Mouse (Mus musculus): ENCODE measurements around the gene Npas2. TPM values are rescaled to one million over a fixed set of nuclear protein-coding genes. Genes with fewer than 3 reads are reported as not detected.
A peak's percentile ranks its signal among the peaks of the same experiment; 100 is the strongest.

The Npas2 gene
- polyA plus RNA-seq (2012; rRNA removed): 4.0 and 9.6 TPM in 2 replicates

DNA sequence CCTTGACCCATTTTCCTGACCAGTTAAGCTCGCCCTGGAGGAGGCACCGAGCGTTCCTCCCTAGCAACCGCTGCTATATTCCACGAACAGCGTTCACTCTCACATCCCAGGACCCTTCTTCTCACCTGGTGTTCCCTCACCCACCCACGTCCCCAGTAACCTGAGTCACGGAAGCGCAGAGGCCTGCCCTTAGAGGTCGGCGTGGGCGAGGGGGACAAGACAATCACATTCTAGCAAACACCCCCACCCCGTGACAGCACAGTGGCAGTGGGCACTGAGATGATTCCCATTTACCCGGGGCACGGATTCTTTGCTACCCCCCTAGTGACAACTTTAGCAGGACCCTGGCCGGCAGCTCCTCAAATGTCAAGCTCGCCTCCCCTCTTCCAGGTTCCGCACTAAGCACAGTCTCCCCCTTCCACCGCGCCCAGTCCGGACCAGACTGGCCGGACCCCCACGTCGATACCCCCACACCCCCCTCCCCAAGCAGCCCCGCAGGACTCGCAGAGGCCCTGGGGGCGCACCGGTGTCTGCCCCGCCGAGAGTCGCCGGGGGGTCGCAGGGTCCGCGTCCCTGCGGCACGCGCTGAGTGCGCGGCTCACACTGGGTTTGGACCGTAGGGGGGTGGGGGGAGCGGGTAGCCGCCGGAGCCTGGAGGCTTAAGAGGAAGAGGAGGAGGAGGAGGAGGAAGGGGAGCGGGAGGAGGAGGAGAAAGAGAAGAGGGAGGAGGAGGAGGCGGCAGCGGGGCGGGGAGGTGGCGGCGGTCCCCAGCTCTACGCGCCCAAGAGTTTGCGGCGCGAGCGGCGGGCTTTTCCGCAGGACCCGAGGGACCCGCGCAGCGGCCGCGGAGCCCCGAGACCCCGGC lies at the start of gene Npas2:
Npas2 (plus strand) TSS at position 735 of the 865 bp plus-strand sequence.
- TF ChIP-seq CTCF (IDR thresholded peaks at IDR 0.05; ENCODE audit: insufficient read depth, low read length): no peak
- TF ChIP-seq POLR2A (IDR thresholded peaks at IDR 0.05; ENCODE audit: borderline replicate concordance, extremely low read depth, low read depth, low read length): no peak
- Histone ChIP-seq H3K4me3 (replicated peaks; ENCODE audit: extremely low read depth, low read depth, low read length) (peak within 1 kb of the TSS; percentile 62), H3K4me1 (ENCODE audit: control insufficient read depth, insufficient read depth, low read length) (0 out of 2 replicates have a peak, but pooled peaks cover 3% of the 10 kb centered on the region)
- DNase-seq: no peak
- WGBS: under 1% methylated on average over 65 of the region's 66 CpGs

DNA sequence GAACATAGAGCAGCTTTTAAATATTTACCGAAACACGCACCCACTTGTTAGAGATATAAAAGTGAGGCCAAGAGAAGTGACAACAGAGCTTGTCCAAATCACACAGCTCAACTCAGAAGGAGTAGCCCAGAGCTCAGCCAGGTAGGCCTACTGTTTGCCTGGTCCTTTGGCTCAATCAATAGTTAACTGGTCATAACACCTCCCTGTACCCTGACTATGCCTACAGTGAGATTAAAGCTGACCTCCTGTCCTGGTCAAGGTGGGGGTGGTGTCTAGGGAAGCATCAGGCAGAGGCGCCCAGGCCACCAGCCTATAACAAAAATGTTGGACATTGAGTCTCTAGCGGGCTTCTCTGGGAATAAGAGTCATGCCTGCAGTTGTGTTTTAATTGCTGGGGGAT lies 36.8 kb upstream of the Npas2 start:
- no peak for TF ChIP-seq CTCF (IDR thresholded peaks at IDR 0.05; ENCODE audit: insufficient read depth, low read length)
- TF ChIP-seq POLR2A (IDR thresholded peaks at IDR 0.05; ENCODE audit: borderline replicate concordance, extremely low read depth, low read depth, low read length): no peak
- Histone ChIP-seq H3K4me1 (ENCODE audit: control insufficient read depth, insufficient read depth, low read length) (no peaks in the 10 kb centered on the region), H3K4me3 (replicated peaks; ENCODE audit: extremely low read depth, low read depth, low read length) (no peak overlapping the region)
- no peak for DNase-seq
- 89% methylated on average over 4 of the region's 4 CpGs for WGBS

DNA sequence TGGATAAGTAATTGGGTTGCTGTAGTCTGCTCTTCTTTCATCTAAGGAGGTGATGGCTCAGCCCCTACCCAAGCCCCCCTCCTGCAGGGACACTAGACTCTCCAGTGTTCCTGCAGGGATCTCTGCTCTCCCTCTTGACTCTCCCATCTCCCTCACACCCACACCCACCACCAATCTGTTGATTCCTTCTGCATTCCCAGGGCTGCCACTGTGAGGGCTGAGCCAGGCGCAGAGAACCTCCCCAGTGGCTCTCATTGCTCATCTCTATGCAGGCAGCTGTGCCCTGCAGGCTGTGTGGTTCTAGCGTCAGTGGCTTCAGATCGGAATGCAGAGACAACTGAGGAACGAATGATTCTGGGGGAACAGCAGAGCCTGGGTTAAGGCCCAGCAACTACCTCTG lies 33.4 kb upstream of the Npas2 start:
- no peak for TF ChIP-seq POLR2A (IDR thresholded peaks at IDR 0.05; ENCODE audit: borderline replicate concordance, extremely low read depth, low read depth, low read length)
- TF ChIP-seq CTCF (IDR thresholded peaks at IDR 0.05; ENCODE audit: insufficient read depth, low read length): no peak
- whole genome bisulfite sequencing: 59% methylated on average over 4 of the region's 4 CpGs
- no peak for DNase-seq
- Histone ChIP-seq H3K4me3 (replicated peaks; ENCODE audit: extremely low read depth, low read depth, low read length) (no peak overlapping the region), H3K4me1 (ENCODE audit: control insufficient read depth, insufficient read depth, low read length) (no peaks in the 10 kb centered on the region)

DNA sequence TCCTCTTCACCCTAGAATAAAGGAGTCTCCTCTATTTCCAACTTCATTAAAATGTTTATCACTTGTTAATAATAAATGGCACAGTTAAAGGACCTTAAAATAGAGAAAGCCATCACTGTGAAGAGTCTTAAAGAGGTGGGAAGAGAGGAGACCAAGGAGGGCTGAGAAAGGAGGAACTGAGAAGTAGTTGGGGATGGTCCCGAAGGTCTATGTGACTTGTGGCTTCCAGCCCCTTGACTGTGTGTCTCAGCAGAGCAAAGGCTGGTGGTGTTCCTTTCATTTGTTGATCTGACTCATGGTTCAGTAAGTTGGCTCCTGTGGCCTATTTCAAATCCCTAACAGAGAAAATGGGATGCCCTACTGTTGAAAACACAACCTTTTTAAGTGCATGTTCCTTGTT lies 30.5 kb upstream of the Npas2 start:
- no peaks in the 10 kb centered on the region for H3K4me1 ChIP-seq (ENCODE audit: control insufficient read depth, insufficient read depth, low read length)
- 62% methylated on average over 1 of the region's 1 CpGs for WGBS
- DNase-seq: no peak
- H3K4me3 ChIP-seq (replicated peaks; ENCODE audit: extremely low read depth, low read depth, low read length): no peak overlapping the region
- TF ChIP-seq POLR2A (IDR thresholded peaks at IDR 0.05; ENCODE audit: borderline replicate concordance, extremely low read depth, low read depth, low read length): no peak
- TF ChIP-seq CTCF (IDR thresholded peaks at IDR 0.05; ENCODE audit: insufficient read depth, low read length): no peak

DNA sequence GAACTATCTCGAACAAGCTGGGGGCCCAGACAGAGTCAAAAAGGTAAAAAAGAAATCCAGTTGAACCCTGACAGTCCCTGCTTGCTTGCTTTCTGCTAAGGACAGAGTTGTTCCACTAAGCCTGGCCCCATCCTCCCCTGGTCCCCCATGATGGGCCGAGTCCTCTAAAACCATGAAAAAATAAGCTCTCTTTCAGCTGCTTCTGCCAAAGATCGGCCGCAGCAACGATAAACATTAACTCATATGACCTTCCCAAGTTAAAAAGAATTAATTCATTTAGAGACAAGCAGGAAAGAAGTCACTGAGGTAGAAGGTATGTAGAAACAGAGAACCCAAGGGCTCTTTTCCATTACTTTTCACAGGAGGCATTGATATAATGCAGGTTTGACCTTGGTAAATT lies 16.8 kb upstream of the Npas2 start:
- TF ChIP-seq POLR2A (IDR thresholded peaks at IDR 0.05; ENCODE audit: borderline replicate concordance, extremely low read depth, low read depth, low read length) (no peak), CTCF (IDR thresholded peaks at IDR 0.05; ENCODE audit: insufficient read depth, low read length) (no peak)
- 87% methylated on average over 5 of the region's 5 CpGs for WGBS
- Histone ChIP-seq H3K4me3 (replicated peaks; ENCODE audit: extremely low read depth, low read depth, low read length) (no peak overlapping the region), H3K4me1 (ENCODE audit: control insufficient read depth, insufficient read depth, low read length) (no peaks in the 10 kb centered on the region)
- DNase-seq: no peak

DNA sequence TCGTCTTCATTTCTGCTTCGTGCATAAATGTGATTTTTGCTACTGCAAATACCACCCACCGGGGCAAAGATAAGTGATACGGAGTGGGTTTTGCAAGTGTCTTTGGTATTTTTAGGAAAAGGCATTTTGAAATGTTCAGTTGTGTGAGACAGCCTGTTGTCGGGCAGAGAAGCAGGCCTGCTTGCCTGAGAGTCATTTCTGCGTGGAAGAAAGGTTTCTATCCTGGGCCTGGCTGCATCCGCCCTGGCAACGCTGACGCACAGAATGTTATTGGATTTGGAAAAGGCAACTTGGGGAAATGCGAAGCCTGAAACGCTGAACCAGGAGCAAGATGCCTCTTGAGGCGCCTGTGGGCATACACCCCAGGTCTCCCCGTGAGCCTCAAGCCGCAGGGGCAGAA lies 16.3 kb upstream of the Npas2 start:
- Histone ChIP-seq H3K4me1 (ENCODE audit: control insufficient read depth, insufficient read depth, low read length) (no peaks in the 10 kb centered on the region), H3K4me3 (replicated peaks; ENCODE audit: extremely low read depth, low read depth, low read length) (no peak overlapping the region)
- no peak for DNase-seq
- TF ChIP-seq CTCF (IDR thresholded peaks at IDR 0.05; ENCODE audit: insufficient read depth, low read length): no peak
- no peak for TF ChIP-seq POLR2A (IDR thresholded peaks at IDR 0.05; ENCODE audit: borderline replicate concordance, extremely low read depth, low read depth, low read length)
- WGBS: 87% methylated on average over 14 of the region's 14 CpGs

DNA sequence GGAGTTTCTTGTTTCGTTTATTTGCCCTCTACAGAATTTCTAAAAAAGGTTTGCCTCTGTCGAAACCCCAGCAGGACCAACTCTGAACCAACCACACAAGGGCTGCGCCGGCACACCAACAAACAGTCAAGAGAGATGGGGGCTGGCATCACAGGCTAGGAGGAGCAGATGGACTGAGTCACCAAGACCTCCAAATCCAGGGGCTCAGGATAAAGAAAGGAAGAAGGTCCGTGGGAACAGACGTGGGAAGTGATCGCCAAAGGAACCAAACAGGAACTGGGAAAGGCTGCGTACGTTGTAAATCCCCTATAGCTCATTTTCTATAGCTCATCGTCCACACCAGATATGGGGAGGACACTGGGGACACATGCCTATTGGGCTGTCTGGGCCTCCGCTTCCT lies 13.7 kb upstream of the Npas2 start:
- TF ChIP-seq CTCF (IDR thresholded peaks at IDR 0.05; ENCODE audit: insufficient read depth, low read length) (no peak), POLR2A (IDR thresholded peaks at IDR 0.05; ENCODE audit: borderline replicate concordance, extremely low read depth, low read depth, low read length) (no peak)
- H3K4me1 ChIP-seq (ENCODE audit: control insufficient read depth, insufficient read depth, low read length): no peaks in the 10 kb centered on the region
- 87% methylated on average over 11 of the region's 11 CpGs for WGBS

DNA sequence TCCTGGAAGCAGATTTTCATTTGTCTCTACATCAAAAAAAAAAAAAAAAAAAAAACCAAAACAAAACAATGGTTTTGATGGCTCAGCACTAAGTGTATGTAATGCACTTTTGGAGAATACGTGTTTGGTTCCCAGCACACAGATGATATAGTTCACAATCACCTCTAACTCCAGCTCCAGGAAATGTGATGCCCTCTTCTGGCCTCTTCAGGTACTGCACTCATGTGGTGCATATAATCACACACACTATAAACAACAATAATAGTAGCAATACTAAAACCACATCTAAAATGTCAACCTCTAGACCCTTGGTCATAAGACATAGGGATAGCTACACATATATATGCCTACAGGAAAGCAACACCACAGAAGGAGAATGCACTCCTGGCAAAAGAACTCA lies 13.0 kb upstream of the Npas2 start:
- 100% methylated on average over 1 of the region's 1 CpGs for WGBS
- no peak for DNase-seq
- H3K4me1 ChIP-seq (ENCODE audit: control insufficient read depth, insufficient read depth, low read length): no peaks in the 10 kb centered on the region
- TF ChIP-seq CTCF (IDR thresholded peaks at IDR 0.05; ENCODE audit: insufficient read depth, low read length) (no peak), POLR2A (IDR thresholded peaks at IDR 0.05; ENCODE audit: borderline replicate concordance, extremely low read depth, low read depth, low read length) (no peak)
- H3K4me3 ChIP-seq (replicated peaks; ENCODE audit: extremely low read depth, low read depth, low read length): no peak overlapping the region

More for the DNA sequence above, 13.7 kb upstream of the Npas2 start:
- no peak for DNase-seq
- no peak overlapping the region for H3K4me3 ChIP-seq (replicated peaks; ENCODE audit: extremely low read depth, low read depth, low read length)

DNA sequence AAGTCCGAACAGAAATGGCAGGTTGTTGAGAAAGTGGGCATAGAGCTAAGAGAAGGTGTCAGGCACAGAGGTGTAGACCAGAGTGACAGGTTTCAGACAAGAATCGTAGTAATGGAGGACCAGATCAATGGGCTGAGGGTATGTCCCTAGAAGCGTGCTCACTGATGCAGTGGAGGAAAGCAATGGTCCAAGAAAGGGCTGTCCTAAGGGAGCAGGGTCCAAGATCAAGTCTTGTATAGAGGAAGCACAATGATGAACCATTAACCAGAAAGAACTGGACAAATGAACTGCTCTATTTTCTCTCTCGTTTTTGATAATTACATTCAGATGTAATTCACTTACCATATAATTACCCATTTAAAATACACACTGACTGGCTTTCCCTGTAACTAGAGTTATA lies 11.6 kb upstream of the Npas2 start:
- no peaks in the 10 kb centered on the region for H3K4me1 ChIP-seq (ENCODE audit: control insufficient read depth, insufficient read depth, low read length)
- no peak for DNase-seq
- no peak overlapping the region for H3K4me3 ChIP-seq (replicated peaks; ENCODE audit: extremely low read depth, low read depth, low read length)
- TF ChIP-seq CTCF (IDR thresholded peaks at IDR 0.05; ENCODE audit: insufficient read depth, low read length) (no peak), POLR2A (IDR thresholded peaks at IDR 0.05; ENCODE audit: borderline replicate concordance, extremely low read depth, low read depth, low read length) (no peak)
- WGBS: 84% methylated on average over 4 of the region's 4 CpGs

DNA sequence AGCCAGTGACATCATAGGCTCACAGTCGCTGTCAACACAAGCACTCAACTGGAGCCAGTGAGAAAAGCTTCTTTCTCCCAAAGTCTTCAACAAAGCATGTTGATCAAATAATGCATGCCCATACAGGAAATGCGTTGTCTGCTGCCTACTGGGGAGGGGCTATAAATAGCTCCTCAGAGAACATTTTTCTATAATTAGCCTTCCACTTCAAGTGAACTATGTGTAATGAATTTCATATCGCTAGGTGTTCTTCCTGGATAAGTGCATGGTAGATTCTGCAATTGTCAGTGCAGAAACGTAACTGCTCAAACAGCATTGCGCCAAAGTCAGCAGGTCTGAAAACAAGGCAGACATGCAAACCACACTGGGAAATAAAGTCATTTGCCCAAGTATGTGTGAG lies 7.7 kb upstream of the Npas2 start:
- no peak for DNase-seq
- Histone ChIP-seq H3K4me3 (replicated peaks; ENCODE audit: extremely low read depth, low read depth, low read length) (no peak overlapping the region), H3K4me1 (ENCODE audit: control insufficient read depth, insufficient read depth, low read length) (no peaks in the 10 kb centered on the region)
- TF ChIP-seq POLR2A (IDR thresholded peaks at IDR 0.05; ENCODE audit: borderline replicate concordance, extremely low read depth, low read depth, low read length) (no peak), CTCF (IDR thresholded peaks at IDR 0.05; ENCODE audit: insufficient read depth, low read length) (no peak)
- WGBS: 45% methylated on average over 5 of the region's 5 CpGs

All from lung, adult 2 months (tissue).